Mouse (Mus musculus) midbrain, embryonic 10.5 days (tissue): ENCODE results near the gene Dagla. TPM values are rescaled to one million over a fixed set of nuclear protein-coding genes. Genes with fewer than 3 reads are reported as not detected.

Experiments used
- DNase-seq: peaks from one replicate; pipeline ENCODE4 v3.0.0-alpha.2; 2017; ENCODE audit warnings: low spot score
- H3K27ac ChIP-seq: fragments of 300-500 bp; sonication (generic); replicated peaks from 2 replicates; pipeline ENCODE4 v1.5.1; 2016; ENCODE audit warnings: mild to moderate bottlenecking
- H3K27me3 ChIP-seq: fragments of 300-500 bp; sonication (generic); 2 replicates; pipeline ENCODE4 v1.6.1; 2016; ENCODE audit warnings: low read depth, mild to moderate bottlenecking; ENCODE audit not compliant: poor library complexity, severe bottlenecking
- H3K36me3 ChIP-seq: fragments of 300-500 bp; sonication (generic); 2 replicates; pipeline ENCODE4 v1.6.1; 2016; ENCODE audit warnings: mild to moderate bottlenecking, moderate library complexity
- H3K4me1 ChIP-seq: fragments of 300-500 bp; sonication (generic); 2 replicates; pipeline ENCODE4 v1.6.1; 2016
- H3K4me3 ChIP-seq: fragments of 300-500 bp; sonication (generic); 2 replicates; pipeline ENCODE4 v1.5.1; 2016; ENCODE audit warnings: mild to moderate bottlenecking, moderate library complexity
- H3K9me3 ChIP-seq: fragments of 300-500 bp; sonication (generic); replicated peaks from 2 replicates; pipeline ENCODE4 v1.6.1; 2016; ENCODE audit warnings: mild to moderate bottlenecking
- WGBS: fragments of 180-500 bp; shearing (Covaris S2); methylation state at CpG from one replicate; pipeline ENCODE4 v1.1.7; 2016; 5-methylcytosine and 5-hydroxymethylcytosine counted together
- polyA plus RNA-seq: library from polyadenylated mRNA; unstranded; fragments of >200 nt; fragmentation: Nextera tagmentation; extraction: Ambion mirVana; gene quantifications from 2 replicates; pipeline ENCODE4 v1.2.1, GENCODE M21; 2016

Dagla gene
- polyA plus RNA-seq, 1 experiment from 2014 or later, result 1.8 TPM

GRCm38 (mm10) chr19:10331706-10332105 is 27.0 kb upstream of the Dagla start:
- WGBS, result 59% methylated on average over 4 of the region's 4 CpGs
- no peak overlapping the region for H3K4me3 ChIP-seq
- peaks cover 18% of the 10 kb centered on the region; the same call in 1 of the 2 replicates for H3K27me3 ChIP-seq
- H3K27ac ChIP-seq, result no peak overlapping the region
- peaks cover 2% of the 10 kb centered on the region; the same call in 1 of the 2 replicates for H3K4me1 ChIP-seq
- no peak for DNase-seq
- no peaks in the 10 kb centered on the region for H3K9me3 ChIP-seq
- H3K36me3 ChIP-seq, result no peaks in the 10 kb centered on the region

GRCm38 (mm10) chr19:10329033-10329432 is 24.4 kb upstream of the Dagla start:
- Histone ChIP-seq H3K36me3 (no peaks in the 10 kb centered on the region), H3K4me3 (no peak overlapping the region), H3K4me1 (peaks cover 4% of the 10 kb centered on the region; the same call in 1 of the 2 replicates), H3K9me3 (no peaks in the 10 kb centered on the region), H3K27me3 (peaks cover 7% of the 10 kb centered on the region; the same call in 1 of the 2 replicates), H3K27ac (no peak overlapping the region)
- no peak for DNase-seq
- WGBS, result 85% methylated on average over 8 of the region's 8 CpGs

- Histone ChIP-seq H3K4me1 (peaks cover 8% of the 10 kb centered on the region), H3K4me3 (no peak overlapping the region), H3K9me3 (no peaks in the 10 kb centered on the region), H3K27me3 (no peaks in the 10 kb centered on the region), H3K27ac (no peak overlapping the region), H3K36me3 (no peaks in the 10 kb centered on the region)
- WGBS, result 57% methylated on average over 3 of the region's 3 CpGs
- no peak for DNase-seq
These were observed 21.9 kb upstream of the Dagla start for GRCm38 (mm10) chr19:10326609-10327008.

GRCm38 (mm10) chr19:10323860-10324259 is 19.2 kb upstream of the Dagla start:
- Histone ChIP-seq H3K4me1 (peaks cover 8% of the 10 kb centered on the region), H3K36me3 (no peaks in the 10 kb centered on the region), H3K27ac (no peak overlapping the region), H3K4me3 (no peak overlapping the region), H3K27me3 (no peaks in the 10 kb centered on the region), H3K9me3 (no peaks in the 10 kb centered on the region)
- WGBS, result 81% methylated on average over 5 of the region's 5 CpGs
- DNase-seq, result no peak

GRCm38 (mm10) chr19:10323362-10323837 is 18.7 kb upstream of the Dagla start:
- 76% methylated on average over 9 of the region's 9 CpGs for WGBS
- Histone ChIP-seq H3K27me3 (no peaks in the 10 kb centered on the region), H3K4me3 (no peak overlapping the region), H3K27ac (no peak overlapping the region), H3K4me1 (peaks cover 8% of the 10 kb centered on the region), H3K36me3 (no peaks in the 10 kb centered on the region), H3K9me3 (no peaks in the 10 kb centered on the region)
- no peak for DNase-seq

- Histone ChIP-seq H3K4me3 (no peak overlapping the region), H3K36me3 (no peaks in the 10 kb centered on the region), H3K4me1 (no peaks in the 10 kb centered on the region), H3K27me3 (no peaks in the 10 kb centered on the region), H3K27ac (no peak overlapping the region), H3K9me3 (no peaks in the 10 kb centered on the region)
- DNase-seq, result no peak
- 67% methylated on average over 4 of the region's 4 CpGs for WGBS
These were observed 13.1 kb upstream of the Dagla start for GRCm38 (mm10) chr19:10317795-10318194.

GRCm38 (mm10) chr19:10317358-10317757 is 12.7 kb upstream of the Dagla start:
- Histone ChIP-seq H3K4me1 (no peaks in the 10 kb centered on the region), H3K9me3 (no peaks in the 10 kb centered on the region), H3K27ac (no peak overlapping the region), H3K36me3 (no peaks in the 10 kb centered on the region), H3K27me3 (no peaks in the 10 kb centered on the region), H3K4me3 (no peak overlapping the region)
- WGBS, result 93% methylated on average over 2 of the region's 2 CpGs
- no peak for DNase-seq

GRCm38 (mm10) chr19:10316956-10317355 is 12.3 kb upstream of the Dagla start:
- no peak overlapping the region for H3K4me3 ChIP-seq
- no peak overlapping the region for H3K27ac ChIP-seq
- no peak for DNase-seq
- 72% methylated on average over 4 of the region's 4 CpGs for WGBS
- no peaks in the 10 kb centered on the region for H3K9me3 ChIP-seq
- H3K27me3 ChIP-seq, result no peaks in the 10 kb centered on the region
- H3K4me1 ChIP-seq, result no peaks in the 10 kb centered on the region
- H3K36me3 ChIP-seq, result no peaks in the 10 kb centered on the region

- WGBS, result 72% methylated on average over 8 of the region's 8 CpGs
- no peaks in the 10 kb centered on the region for H3K36me3 ChIP-seq
These were observed 7.4 kb upstream of the Dagla start for GRCm38 (mm10) chr19:10312072-10312471.

GRCm38 (mm10) chr19:10308990-10309389 is 4.3 kb upstream of the Dagla start:
- Histone ChIP-seq H3K4me3 (no peak overlapping the region), H3K4me1 (peaks cover 16% of the 10 kb centered on the region), H3K27me3 (peaks cover 28% of the 10 kb centered on the region), H3K27ac (no peak overlapping the region), H3K9me3 (no peaks in the 10 kb centered on the region), H3K36me3 (no peaks in the 10 kb centered on the region)
- DNase-seq, result no peak
- 56% methylated on average over 2 of the region's 2 CpGs for WGBS

More at GRCm38 (mm10) chr19:10312072-10312471, 7.4 kb upstream of the Dagla start:
- Histone ChIP-seq H3K27ac (no peak overlapping the region), H3K27me3 (0 out of 2 replicates have a peak, but pooled peaks cover 5% of the 10 kb centered on the region), H3K9me3 (no peaks in the 10 kb centered on the region), H3K4me3 (no peak overlapping the region), H3K4me1 (0 out of 2 replicates have a peak, but pooled peaks cover 4% of the 10 kb centered on the region)
- no peak for DNase-seq

GRCm38 (mm10) chr19:10307941-10308340 is 3.3 kb upstream of the Dagla start:
- Histone ChIP-seq H3K27me3 (peaks cover 38% of the 10 kb centered on the region), H3K27ac (no peak overlapping the region), H3K4me1 (peaks cover 18% of the 10 kb centered on the region), H3K4me3 (no peak overlapping the region), H3K36me3 (no peaks in the 10 kb centered on the region), H3K9me3 (no peaks in the 10 kb centered on the region)
- DNase-seq, result no peak
- 61% methylated on average over 6 of the region's 6 CpGs for WGBS

- no peaks in the 10 kb centered on the region for H3K9me3 ChIP-seq
- WGBS, result 85% methylated on average over 5 of the region's 5 CpGs
- H3K27ac ChIP-seq, result no peak overlapping the region
- no peaks in the 10 kb centered on the region for H3K36me3 ChIP-seq
- H3K27me3 ChIP-seq, result peaks cover 44% of the 10 kb centered on the region
- H3K4me3 ChIP-seq, result no peak overlapping the region
- no peak for DNase-seq
- H3K4me1 ChIP-seq, result peaks cover 18% of the 10 kb centered on the region
These were observed 2.7 kb upstream of the Dagla start for GRCm38 (mm10) chr19:10307351-10307750.

GRCm38 (mm10) chr19:10306521-10307243 is 2.0 kb upstream of the Dagla start:
- Histone ChIP-seq H3K4me3 (no peak overlapping the region), H3K4me1 (peaks cover 18% of the 10 kb centered on the region), H3K9me3 (no peaks in the 10 kb centered on the region), H3K27me3 (peaks cover 50% of the 10 kb centered on the region), H3K27ac (no peak overlapping the region), H3K36me3 (no peaks in the 10 kb centered on the region)
- 91% methylated on average over 5 of the region's 5 CpGs for WGBS
- DNase-seq, result no peak
